Mouse (Mus musculus) embryonic facial prominence, embryonic 14.5 days (tissue): ENCODE data around the gene Hsd17b1. TPM values are rescaled to one million over a fixed set of nuclear protein-coding genes. Genes with fewer than 3 reads are reported as not detected.

ENCODE experiments used
- ATAC-seq: fragments of 200-750 bp; cut with Nextera tagmentation; 2 replicates; pipeline ENCODE4 v1.8.0; 2017; ENCODE audit warnings: low read depth, moderate number of reproducible peaks, moderate TSS enrichment
- DNase-seq: peaks from one replicate; pipeline ENCODE4 v3.0.0-alpha.2; 2015; ENCODE audit warnings: low spot score
- H3K27ac ChIP-seq: fragments of 300-500 bp; sonication (generic); replicated peaks from 2 replicates; pipeline ENCODE4 v1.5.1; 2014; ENCODE audit warnings: low read depth, mild to moderate bottlenecking, low read length, moderate library complexity
- H3K27me3 ChIP-seq: fragments of 300-500 bp; sonication (generic); replicated peaks from 2 replicates; pipeline ENCODE4 v1.6.1; 2014; ENCODE audit warnings: low read length; ENCODE audit not compliant: control insufficient read depth, insufficient read depth
- H3K36me3 ChIP-seq: fragments of 300-500 bp; sonication (generic); 2 replicates; pipeline ENCODE4 v1.6.1; 2014; ENCODE audit warnings: low read length, mixed read lengths; ENCODE audit not compliant: control insufficient read depth, insufficient read depth
- H3K4me1 ChIP-seq: fragments of 300-500 bp; sonication (generic); 2 replicates; pipeline ENCODE4 v1.6.1; 2014; ENCODE audit warnings: antibody characterized with exemption, low read length; ENCODE audit not compliant: control insufficient read depth, insufficient read depth
- H3K4me2 ChIP-seq: fragments of 300-500 bp; sonication (generic); 2 replicates; pipeline ENCODE4 v1.6.1; 2014; ENCODE audit warnings: low read depth, mild to moderate bottlenecking, low read length, moderate library complexity, mixed read lengths
- H3K4me3 ChIP-seq: fragments of 300-500 bp; sonication (generic); 2 replicates; pipeline ENCODE4 v1.5.1; 2014; ENCODE audit warnings: low read depth, mild to moderate bottlenecking, low read length
- H3K9ac ChIP-seq: fragments of 300-500 bp; sonication (generic); 2 replicates; pipeline ENCODE4 v1.6.1; 2014; ENCODE audit warnings: low read depth, mild to moderate bottlenecking, low read length, moderate library complexity, mixed read lengths
- H3K9me3 ChIP-seq: fragments of 300-500 bp; sonication (generic); 2 replicates; pipeline ENCODE4 v1.6.1; 2016; ENCODE audit warnings: low read length; ENCODE audit not compliant: control insufficient read depth
- WGBS: fragments of 180-500 bp; shearing (Covaris S2); extraction: QIAGEN DNeasy Blood & Tissue Kit; methylation state at CpG from one replicate; pipeline ENCODE4 v1.1.7; 2014; 5-methylcytosine and 5-hydroxymethylcytosine counted together
- polyA plus RNA-seq: library from polyadenylated mRNA; unstranded; fragments of >200 nt; fragmentation: Nextera tagmentation; extraction: Ambion mirVana; gene quantifications from 2 replicates; pipeline ENCODE4 v1.2.1, GENCODE M21; 2014

The Hsd17b1 gene
- polyA plus RNA-seq, 1 experiment from 2014 or later: not detected

DNA sequence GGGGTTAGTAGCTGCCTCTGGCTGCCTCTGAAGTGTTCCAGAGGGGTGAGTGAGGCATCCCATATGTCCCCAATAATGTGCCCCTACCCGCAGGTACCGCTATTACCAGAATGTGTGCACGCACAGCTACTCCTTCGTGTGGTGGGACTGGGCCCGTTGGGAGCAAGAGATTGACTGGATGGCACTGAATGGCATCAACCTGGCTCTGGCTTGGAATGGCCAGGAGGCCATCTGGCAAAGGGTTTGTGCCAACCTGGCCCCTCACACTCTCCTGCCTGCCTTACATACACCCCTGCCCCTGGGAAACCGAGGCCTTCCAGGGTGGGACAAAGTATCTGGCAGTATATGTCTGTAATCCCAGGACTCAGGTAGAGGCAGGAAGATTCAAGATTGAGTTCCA is 7.2 kb upstream of the Hsd17b1 start:
- no peak for ATAC-seq

DNA sequence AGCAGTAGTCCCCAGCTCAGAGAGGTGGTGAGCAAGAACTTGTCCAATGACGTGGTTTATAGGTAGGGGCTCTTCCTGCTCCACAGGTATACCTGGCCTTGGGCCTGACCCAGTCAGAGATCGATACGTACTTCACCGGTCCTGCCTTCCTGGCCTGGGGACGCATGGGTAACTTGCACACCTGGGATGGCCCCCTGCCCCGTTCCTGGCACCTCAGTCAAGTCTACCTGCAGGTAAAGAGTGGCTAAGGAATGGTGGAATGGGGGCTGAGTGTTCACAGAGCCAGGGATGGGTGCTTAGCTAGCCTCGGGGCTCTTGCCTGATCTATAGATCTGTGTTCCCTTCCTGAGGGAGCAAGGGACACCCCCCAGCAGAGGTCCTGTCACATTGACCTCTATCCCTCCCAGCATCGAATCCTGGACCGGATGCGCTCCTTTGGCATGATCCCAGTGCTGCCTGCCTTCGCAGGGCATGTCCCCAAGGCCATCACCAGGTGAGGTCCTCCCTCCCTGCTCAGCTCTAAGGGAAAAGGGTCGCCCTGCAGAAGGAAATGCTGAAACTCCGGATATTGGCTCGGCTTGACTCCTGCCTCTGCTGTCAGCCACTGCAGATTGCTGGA is 6.3 kb upstream of the Hsd17b1 start:
- Histone ChIP-seq H3K36me3 (no peaks in the 10 kb centered on the region), H3K4me3 (no peak overlapping the region), H3K9me3 (no peaks in the 10 kb centered on the region), H3K9ac (no peak overlapping the region), H3K27me3 (peaks cover 9% of the 10 kb centered on the region), H3K4me2 (no peak overlapping the region), H3K4me1 (peaks cover 10% of the 10 kb centered on the region), H3K27ac (no peak overlapping the region)
- WGBS: 72% methylated on average over 14 of the region's 14 CpGs
- ATAC-seq (no peak), DNase-seq (no peak)

More for the DNA sequence above, 7.2 kb upstream of the Hsd17b1 start:
- WGBS: 88% methylated on average over 5 of the region's 6 CpGs
- Histone ChIP-seq H3K27me3 (peaks cover 8% of the 10 kb centered on the region; the same call in 1 of the 2 replicates), H3K36me3 (no peaks in the 10 kb centered on the region), H3K4me1 (peaks cover 10% of the 10 kb centered on the region), H3K9me3 (no peaks in the 10 kb centered on the region), H3K27ac (no peak overlapping the region), H3K9ac (0 out of 2 replicates have a peak overlapping the region, but pooled peaks have one; percentile 19), H3K4me2 (peak overlapping the region; percentile 99), H3K4me3 (peak overlapping the region; percentile 83; the same call in 1 of the 2 replicates)
- no peak for DNase-seq

DNA sequence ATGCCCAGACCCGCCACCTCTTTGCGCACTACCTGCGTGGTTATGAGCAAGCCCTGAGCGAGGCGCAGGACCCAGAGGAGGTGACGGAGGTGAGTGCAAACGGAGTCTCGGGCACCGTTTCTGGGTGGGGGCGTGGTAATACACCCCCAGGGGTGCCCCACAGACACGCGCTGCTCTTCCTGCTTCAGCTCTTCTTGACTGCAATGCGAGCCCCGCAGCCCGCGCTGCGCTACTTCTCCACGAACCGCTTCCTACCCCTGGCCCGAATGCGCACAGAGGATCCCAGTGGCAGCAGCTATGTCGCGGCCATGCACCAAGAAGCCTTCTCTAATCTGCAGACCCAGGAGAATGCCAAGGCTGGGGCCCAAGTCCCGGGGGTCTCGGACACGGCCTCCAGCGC is 1.5 kb downstream of the Hsd17b1 start:
- DNase-seq (no peak), ATAC-seq (no peak)
- peak overlapping the region; percentile 45 for H3K4me2 ChIP-seq
- H3K9me3 ChIP-seq: no peaks in the 10 kb centered on the region
- H3K9ac ChIP-seq: peak overlapping the region; percentile 49; the same call in 1 of the 2 replicates
- peak overlapping the region; percentile 25 for H3K4me3 ChIP-seq
- peaks cover 7% of the 10 kb centered on the region for H3K4me1 ChIP-seq
- 4% methylated on average over 25 of the region's 27 CpGs for WGBS
- peaks cover 49% of the 10 kb centered on the region for H3K27me3 ChIP-seq
- no peak overlapping the region for H3K27ac ChIP-seq
- no peaks in the 10 kb centered on the region for H3K36me3 ChIP-seq

DNA sequence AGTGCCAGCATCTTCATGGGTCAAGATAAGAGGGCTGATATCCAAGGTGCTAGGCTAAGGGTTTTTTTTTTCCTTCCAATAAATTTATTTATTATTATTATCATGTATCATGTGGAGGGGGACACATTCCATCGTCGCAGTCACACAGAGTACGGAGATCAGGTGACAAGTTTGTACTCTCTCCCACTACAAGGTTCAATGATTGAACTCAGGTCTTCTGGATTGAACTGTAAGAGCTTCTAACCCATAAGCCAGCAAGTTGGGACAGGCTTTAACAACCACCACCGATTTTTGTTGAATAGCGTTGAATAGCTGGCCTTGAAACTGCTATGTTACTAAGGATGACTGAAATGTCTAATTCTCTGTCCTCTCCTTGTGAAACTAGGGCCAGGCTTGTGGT is 2.2 kb downstream of the Hsd17b1 start:
- Histone ChIP-seq H3K36me3 (peaks cover 5% of the 10 kb centered on the region; the same call in 1 of the 2 replicates), H3K4me3 (no peak overlapping the region), H3K9ac (no peak overlapping the region), H3K27ac (no peak overlapping the region), H3K27me3 (peaks cover 49% of the 10 kb centered on the region), H3K4me2 (no peak overlapping the region), H3K9me3 (no peaks in the 10 kb centered on the region), H3K4me1 (peaks cover 7% of the 10 kb centered on the region)
- ATAC-seq (no peak), DNase-seq (no peak)
- WGBS: 62% methylated on average over 5 of the region's 5 CpGs

DNA sequence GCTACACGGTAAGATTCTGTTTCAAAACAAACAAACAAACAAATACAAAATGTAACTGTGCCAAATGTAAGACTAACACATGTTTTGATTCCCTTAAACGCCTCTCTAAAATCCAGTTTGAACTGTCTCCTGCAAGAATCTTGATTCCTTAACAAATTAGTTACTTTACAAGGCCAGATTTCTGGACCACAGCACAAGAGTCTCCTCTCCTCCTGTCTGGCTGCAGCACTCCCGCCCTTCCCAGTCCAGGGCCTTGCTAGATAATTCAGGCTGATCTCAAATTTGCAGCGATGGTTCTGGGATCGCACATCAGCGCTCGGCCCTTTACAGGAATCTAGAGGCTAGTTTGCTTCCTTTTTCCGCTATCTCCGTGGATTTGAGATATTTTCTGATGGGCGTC is 3.4 kb downstream of the Hsd17b1 start:
- DNase-seq (no peak), ATAC-seq (no peak)
- H3K4me2 ChIP-seq: peak overlapping the region; percentile 95
- peaks cover 10% of the 10 kb centered on the region; the same call in 1 of the 2 replicates for H3K36me3 ChIP-seq
- WGBS: 5% methylated on average over 10 of the region's 10 CpGs
- H3K9me3 ChIP-seq: no peaks in the 10 kb centered on the region
- peak overlapping the region; percentile 91 for H3K27ac ChIP-seq
- peak overlapping the region; percentile 90 for H3K9ac ChIP-seq
- peaks cover 49% of the 10 kb centered on the region for H3K27me3 ChIP-seq
- peaks cover 7% of the 10 kb centered on the region for H3K4me1 ChIP-seq
- H3K4me3 ChIP-seq: peak overlapping the region; percentile 88

DNA sequence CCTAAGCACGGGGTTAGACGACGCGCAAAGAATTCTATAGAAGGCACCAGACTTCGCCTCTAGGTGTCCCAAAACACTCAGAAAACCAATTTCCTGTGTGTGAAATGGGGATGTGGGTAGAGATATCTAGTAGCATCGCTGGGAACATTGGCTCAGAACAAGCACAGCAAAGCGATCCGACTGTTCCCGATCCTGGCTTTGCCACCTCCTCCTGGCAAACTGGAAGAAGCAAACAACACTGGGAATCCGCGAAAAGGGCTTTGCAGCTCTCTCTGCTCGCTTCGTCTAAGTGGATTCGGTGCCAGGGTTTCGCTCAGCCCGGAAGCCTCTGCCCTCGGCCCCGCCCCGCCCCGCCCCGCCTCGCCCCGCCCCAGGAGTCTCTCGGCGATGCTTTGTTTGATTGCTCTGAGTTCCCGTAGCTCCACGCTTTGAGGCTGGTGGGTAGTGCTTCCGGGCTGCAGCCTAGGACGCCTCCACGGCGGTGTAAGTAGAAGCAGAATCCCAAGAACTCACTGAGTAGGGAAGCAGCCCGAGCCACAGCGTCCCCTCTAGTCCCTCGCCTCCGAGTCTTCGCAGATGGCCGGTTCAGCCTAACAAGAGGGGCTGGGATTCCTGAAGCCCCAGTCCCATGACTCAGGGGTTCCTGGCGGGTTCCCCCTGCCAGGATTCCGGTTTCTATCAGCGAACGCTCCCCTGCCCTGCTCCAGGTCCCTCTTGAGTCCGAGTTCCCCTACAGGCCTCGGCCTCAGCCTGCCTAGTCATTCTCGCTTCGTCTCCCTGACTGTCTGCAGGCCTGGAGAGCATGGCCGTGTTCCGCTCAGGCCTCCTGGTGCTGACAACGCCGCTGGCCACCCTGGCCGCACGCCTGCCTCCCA is 4.2 kb downstream of the Hsd17b1 start, which contains the start of gene Coasy:
Gene Coasy, plus strand, starts transcription at position 358 of the 875 bp plus-strand sequence.
- H3K36me3 ChIP-seq: peaks cover 10% of the 10 kb centered on the region; the same call in 1 of the 2 replicates
- peak within 1 kb of the TSS; percentile 88 for H3K4me3 ChIP-seq
- peak within 1 kb of the TSS; percentile 90 for H3K9ac ChIP-seq
- WGBS: under 1% methylated on average over 34 of the region's 51 CpGs
- H3K4me1 ChIP-seq: peaks cover 7% of the 10 kb centered on the region
- H3K27ac ChIP-seq: peak within 1 kb of the TSS; percentile 91
- peak within 1 kb of the TSS; percentile 95 for H3K4me2 ChIP-seq
- peak; percentile 96 for DNase-seq
- H3K9me3 ChIP-seq: no peaks in the 10 kb centered on the region
- ATAC-seq: peak; percentile 92
- H3K27me3 ChIP-seq: peaks cover 43% of the 10 kb centered on the region

DNA sequence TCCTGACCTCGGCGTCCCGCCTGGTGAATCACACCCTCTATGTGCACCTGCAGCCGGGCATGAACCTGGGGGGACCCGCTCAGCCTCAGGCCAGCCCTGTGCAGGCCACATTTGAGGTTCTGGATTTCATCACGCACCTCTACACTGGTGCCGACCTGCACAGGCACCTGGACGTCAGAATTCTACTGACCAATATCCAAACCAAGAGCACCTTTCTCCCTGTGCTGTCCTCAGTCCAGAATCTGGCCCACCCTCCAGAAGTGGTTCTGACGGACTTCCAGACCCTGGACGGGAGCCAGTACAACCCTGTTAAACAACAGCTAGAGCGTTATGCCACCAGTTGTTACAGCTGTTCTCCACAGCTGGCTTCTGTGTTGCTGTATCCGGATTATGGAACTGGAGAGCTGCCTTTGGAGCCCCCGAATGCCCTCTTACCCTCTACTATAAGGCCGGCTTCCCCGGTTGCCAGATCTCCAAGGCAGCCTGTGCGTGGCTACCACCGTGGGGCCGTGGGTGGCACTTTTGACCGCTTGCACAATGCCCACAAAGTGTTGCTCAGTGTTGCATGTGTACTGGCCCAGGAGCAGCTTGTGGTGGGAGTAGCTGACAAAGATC is 5.0 kb downstream of the Hsd17b1 start:
- WGBS: 30% methylated on average over 19 of the region's 19 CpGs
- Histone ChIP-seq H3K9ac (peak overlapping the region; percentile 90), H3K9me3 (no peaks in the 10 kb centered on the region), H3K4me3 (peak overlapping the region; percentile 88), H3K4me1 (peaks cover 10% of the 10 kb centered on the region), H3K27ac (peak overlapping the region; percentile 91), H3K4me2 (peak overlapping the region; percentile 95), H3K27me3 (peaks cover 35% of the 10 kb centered on the region), H3K36me3 (peaks cover 10% of the 10 kb centered on the region; the same call in 1 of the 2 replicates)
- DNase-seq (no peak), ATAC-seq (no peak)

DNA sequence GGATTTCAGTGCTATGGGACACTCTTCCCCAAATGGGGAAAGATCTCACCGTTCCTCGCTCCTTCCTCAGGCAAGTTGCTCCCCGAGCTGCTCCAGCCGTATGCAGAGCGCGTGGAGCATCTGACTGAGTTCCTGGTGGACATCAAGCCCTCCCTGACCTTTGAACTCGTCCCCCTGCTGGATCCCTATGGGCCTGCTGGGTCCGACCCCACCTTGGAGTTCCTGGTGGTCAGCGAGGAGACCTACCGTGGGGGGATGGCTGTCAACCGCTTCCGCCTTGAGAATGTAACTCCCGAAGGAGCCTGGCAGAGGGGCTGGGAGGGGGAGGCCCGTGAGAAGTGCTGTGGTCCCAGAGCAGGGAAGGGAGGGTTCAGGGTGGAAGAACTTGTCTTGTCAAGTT is 6.0 kb downstream of the Hsd17b1 start:
- no peaks in the 10 kb centered on the region for H3K9me3 ChIP-seq
- H3K9ac ChIP-seq: no peak overlapping the region
- H3K4me2 ChIP-seq: no peak overlapping the region
- H3K4me1 ChIP-seq: peaks cover 10% of the 10 kb centered on the region
- WGBS: 86% methylated on average over 14 of the region's 14 CpGs
- ATAC-seq: no peak
- no peak overlapping the region for H3K4me3 ChIP-seq
- DNase-seq: no peak
- peaks cover 19% of the 10 kb centered on the region for H3K36me3 ChIP-seq
- peaks cover 25% of the 10 kb centered on the region for H3K27me3 ChIP-seq
- H3K27ac ChIP-seq: no peak overlapping the region
